Mouse (Mus musculus) cerebellum, adult 11 months (tissue): Measurements from ENCODE around the gene Pou4f2.

Experiments used
- DNase-seq: peaks from one replicate; pipeline ENCODE4 v3.0.0; 2022

Gene Pou4f2

DNA sequence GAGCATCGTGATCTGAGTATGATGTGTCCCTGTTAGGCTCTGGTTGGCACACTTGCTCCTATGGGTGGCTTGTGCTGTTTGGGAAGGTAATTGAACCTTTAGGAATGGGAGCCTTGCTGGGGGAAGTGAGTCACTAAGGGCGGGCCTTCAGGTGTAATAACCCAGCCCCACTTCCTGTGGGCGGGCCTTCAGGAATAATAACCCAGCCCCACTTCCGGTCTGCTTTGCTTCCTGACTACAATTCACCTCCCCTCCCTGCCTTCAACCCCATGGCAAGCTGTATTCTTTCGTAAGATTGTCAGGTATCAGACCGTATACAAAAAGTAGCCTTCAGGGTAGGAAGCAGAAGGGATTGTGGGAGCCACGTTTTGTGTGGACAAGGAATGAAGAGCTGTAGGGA is 45.7 kb downstream of the Pou4f2 start:
- DNase-seq, result no peak
